Mouse (Mus musculus) olfactory bulb, adult 2 months (tissue): ENCODE measurements around the gene Prss45. TPM values are rescaled to one million over a fixed set of nuclear protein-coding genes. Genes with fewer than 3 reads are reported as not detected.

Experiments used
- H3K27ac ChIP-seq: fragments of 200-500 bp; 2 replicates; pipeline ENCODE4 v1.5.1; 2012; ENCODE audit warnings: low read depth, low read length; ENCODE audit not compliant: insufficient read depth
- H3K4me1 ChIP-seq: fragments of 200-500 bp; 2 replicates; pipeline ENCODE4 v1.6.1; 2012; ENCODE audit warnings: low read length; ENCODE audit not compliant: control insufficient read depth, insufficient read depth
- H3K4me3 ChIP-seq: fragments of 200-500 bp; 2 replicates; pipeline ENCODE4 v1.5.1; 2012; ENCODE audit warnings: mild to moderate bottlenecking, low read depth, low read length, moderate library complexity; ENCODE audit not compliant: insufficient read depth
- CTCF ChIP-seq: fragments of 200-500 bp; IDR thresholded peaks from 2 replicates; pipeline ENCODE4 v1.5.1; 2012; ENCODE audit warnings: low read depth, mild to moderate bottlenecking, low read length, moderate library complexity; ENCODE audit not compliant: insufficient read depth
- POLR2A ChIP-seq: fragments of 200-500 bp; IDR thresholded peaks from 2 replicates; pipeline ENCODE4 v1.6.1; 2012; ENCODE audit warnings: mild to moderate bottlenecking, low read depth, low read length, moderate library complexity; ENCODE audit not compliant: insufficient read depth
- WGBS: fragments of 180-500 bp; shearing (Covaris S2); methylation state at CpG from one replicate; pipeline ENCODE4 v1.1.7; 2018; 5-methylcytosine and 5-hydroxymethylcytosine counted together
- polyA plus RNA-seq: library from polyadenylated mRNA; stranded (reverse); fragments of >200 nt; gene quantifications from 2 replicates; pipeline ENCODE4 v1.2.4, GENCODE M21; 2012; ENCODE audit warnings: low replicate concordance; ENCODE audit not compliant: missing spikeins, insufficient read depth, insufficient read length

Gene Prss45
- polyA plus RNA-seq, 1 experiment, result not detected

DNA sequence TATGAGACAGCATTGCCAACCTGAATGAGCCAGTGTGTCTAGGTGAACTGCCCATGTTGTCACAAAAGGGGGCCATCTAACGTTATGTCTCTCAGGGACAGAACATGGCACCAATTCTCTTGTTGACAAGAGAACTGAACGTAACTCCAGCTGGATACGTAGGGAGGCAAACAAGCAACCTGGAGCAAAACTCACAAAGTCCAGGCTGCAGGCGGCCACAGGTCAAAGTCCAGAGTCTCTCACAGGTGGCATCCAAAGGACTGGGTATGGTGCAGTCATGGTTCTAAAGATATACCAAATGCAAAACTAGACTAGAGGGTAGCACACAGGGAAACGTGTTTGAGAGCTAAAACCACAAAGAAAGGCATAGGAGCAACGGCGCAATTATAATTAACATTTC is 13.0 kb upstream of the Prss45 start:
- WGBS, result 80% methylated on average over 7 of the region's 7 CpGs
- TF ChIP-seq CTCF (no peak), POLR2A (no peak)
- no peak overlapping the region for H3K27ac ChIP-seq
- H3K4me1 ChIP-seq, result no peaks in the 10 kb centered on the region
- no peak overlapping the region for H3K4me3 ChIP-seq

DNA sequence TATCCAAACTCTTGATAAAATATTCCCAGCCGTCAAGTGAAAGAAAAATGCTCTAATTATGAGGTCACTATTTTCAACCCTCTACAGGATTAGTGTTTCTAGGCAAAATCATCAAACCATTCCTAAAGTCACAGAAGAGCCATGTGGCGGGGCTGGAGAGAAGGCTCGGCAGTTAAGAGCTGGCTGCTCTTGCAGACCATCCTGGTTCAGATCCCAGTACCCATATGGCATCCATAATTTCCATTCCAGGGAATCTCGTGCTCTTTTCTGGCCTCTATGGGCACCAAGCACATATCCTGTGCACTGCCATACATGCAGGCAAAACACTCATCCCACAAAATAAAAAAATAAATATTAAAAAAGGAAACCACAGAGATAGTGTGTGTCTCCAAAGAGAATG is 9.0 kb upstream of the Prss45 start:
- TF ChIP-seq POLR2A, result no peak
- TF ChIP-seq CTCF, result no peak
- Histone ChIP-seq H3K4me3 (no peak overlapping the region), H3K4me1 (no peaks in the 10 kb centered on the region), H3K27ac (no peak overlapping the region)
- 78% methylated on average over 4 of the region's 4 CpGs for WGBS

DNA sequence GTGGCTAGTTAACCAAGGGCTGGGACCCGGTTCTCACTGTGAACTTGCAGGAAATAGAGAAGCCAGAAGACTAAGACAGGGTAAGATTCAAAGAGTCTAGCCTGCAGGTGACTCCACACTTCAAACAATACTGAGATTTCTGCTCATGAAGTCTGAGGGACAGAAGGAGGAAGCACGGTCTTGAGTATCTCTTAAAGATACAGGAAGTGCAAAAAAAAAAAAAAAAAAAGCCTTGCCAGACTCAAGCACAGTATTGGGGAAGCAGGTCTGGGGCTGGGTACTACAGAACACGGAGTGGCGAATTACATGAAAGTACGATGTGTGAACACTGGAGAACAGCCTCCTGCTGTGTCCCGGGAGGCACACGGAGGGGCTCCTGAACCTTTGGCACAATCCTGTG is 8.6 kb upstream of the Prss45 start:
- no peak overlapping the region for H3K4me3 ChIP-seq
- TF ChIP-seq POLR2A (no peak), CTCF (no peak)
- H3K4me1 ChIP-seq, result no peaks in the 10 kb centered on the region
- no peak overlapping the region for H3K27ac ChIP-seq
- WGBS, result 55% methylated on average over 7 of the region's 7 CpGs

DNA sequence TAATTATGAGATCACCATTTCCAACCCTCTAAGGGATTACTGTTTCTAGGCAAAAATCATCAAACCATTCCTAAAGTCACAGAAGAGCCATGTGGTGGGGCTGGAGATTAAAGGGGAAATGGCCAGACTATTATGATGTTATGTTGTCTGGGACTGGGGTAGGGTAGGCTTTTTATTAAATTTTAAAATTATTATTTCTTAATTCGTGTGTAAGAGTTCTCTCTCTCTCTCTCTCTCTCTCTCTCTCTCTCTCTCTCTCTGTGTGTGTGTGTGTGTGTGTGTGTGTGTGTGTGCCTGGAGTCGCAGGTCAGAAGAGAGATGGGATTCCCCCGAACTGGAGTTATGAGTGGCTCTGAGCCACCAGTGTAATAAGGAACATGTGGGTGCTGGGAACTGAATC is 8.0 kb upstream of the Prss45 start, which contains the start of gene Prss43:
Gene Prss43 (plus strand): TSS at position 301 of the 400 bp plus-strand sequence.
- TF ChIP-seq POLR2A (no peak), CTCF (no peak)
- Histone ChIP-seq H3K4me3 (no peak within 1 kb of the TSS), H3K27ac (no peak within 1 kb of the TSS), H3K4me1 (no peaks in the 10 kb centered on the region)
- 87% methylated on average over 3 of the region's 3 CpGs for WGBS

DNA sequence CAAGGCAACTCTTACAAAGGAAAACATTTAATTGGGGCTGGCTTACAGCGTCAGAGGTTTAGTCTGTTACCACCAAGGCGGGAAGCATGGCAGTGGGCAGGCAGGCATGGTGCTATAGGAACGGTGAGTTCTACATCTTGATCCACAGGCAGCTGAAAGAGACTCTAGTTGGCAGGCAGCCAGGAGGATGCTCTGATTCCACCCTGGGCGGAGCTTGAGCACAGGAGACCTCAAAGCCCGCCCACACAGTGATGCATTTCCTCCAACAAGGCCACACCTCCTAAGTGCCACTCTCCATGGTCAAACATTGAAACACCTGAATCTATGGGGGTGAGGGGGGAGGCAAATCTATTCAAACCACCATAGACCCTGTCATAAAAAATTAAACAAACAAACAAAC is 1.4 kb upstream of the Prss45 start:
- 79% methylated on average over 5 of the region's 5 CpGs for WGBS
- Histone ChIP-seq H3K4me3 (no peak overlapping the region), H3K4me1 (no peaks in the 10 kb centered on the region), H3K27ac (no peak overlapping the region)
- TF ChIP-seq POLR2A (no peak), CTCF (no peak)

DNA sequence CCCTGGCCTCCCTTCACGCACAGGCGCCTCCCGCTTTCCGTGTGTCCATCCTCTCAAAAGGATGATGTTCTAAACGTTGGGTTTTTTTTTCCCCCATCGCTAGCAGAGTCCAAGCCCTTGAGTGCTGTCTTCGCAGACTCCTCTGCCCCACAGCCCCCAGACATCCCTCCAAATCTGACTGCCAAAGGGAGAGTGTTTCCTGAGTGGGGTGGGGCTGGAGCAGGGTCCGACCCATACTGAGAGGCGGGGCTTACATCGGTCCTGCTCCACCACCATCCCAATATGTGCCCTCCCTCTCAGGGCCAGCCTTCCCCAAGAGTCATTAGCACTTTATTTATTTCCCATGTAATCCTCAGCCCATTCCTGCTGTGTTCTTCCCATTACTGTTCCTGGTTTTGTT is 573 bp downstream of the Prss45 start:
- Histone ChIP-seq H3K4me1 (no peaks in the 10 kb centered on the region), H3K4me3 (no peak overlapping the region), H3K27ac (no peak overlapping the region)
- TF ChIP-seq CTCF, result no peak
- no peak for TF ChIP-seq POLR2A
- 46% methylated on average over 10 of the region's 10 CpGs for WGBS

DNA sequence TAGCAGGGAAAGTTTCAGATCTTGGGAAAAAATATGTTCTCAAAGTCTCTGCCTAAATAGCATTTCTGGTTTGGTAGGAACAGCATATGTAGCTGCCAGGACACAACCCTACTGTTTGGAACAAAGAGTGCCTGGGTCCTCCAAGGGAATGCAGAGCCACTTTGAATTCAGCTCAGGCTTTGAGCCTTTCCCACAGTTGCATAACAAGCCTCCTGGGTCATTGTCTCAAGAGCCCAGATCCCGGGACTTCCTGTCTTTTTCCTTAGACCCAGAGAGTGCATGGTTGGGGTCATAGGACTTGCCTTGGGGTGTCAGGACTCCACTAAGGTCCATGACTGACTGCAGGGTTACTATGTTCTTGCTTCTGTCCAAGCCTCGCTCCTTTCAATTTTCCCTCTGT is 1.7 kb downstream of the Prss45 start:
- H3K27ac ChIP-seq, result no peak overlapping the region; the same call in 1 of the 2 replicates
- H3K4me3 ChIP-seq, result no peak overlapping the region
- no peaks in the 10 kb centered on the region for H3K4me1 ChIP-seq
- TF ChIP-seq CTCF (no peak), POLR2A (no peak)
- 51% methylated on average over 2 of the region's 2 CpGs for WGBS

DNA sequence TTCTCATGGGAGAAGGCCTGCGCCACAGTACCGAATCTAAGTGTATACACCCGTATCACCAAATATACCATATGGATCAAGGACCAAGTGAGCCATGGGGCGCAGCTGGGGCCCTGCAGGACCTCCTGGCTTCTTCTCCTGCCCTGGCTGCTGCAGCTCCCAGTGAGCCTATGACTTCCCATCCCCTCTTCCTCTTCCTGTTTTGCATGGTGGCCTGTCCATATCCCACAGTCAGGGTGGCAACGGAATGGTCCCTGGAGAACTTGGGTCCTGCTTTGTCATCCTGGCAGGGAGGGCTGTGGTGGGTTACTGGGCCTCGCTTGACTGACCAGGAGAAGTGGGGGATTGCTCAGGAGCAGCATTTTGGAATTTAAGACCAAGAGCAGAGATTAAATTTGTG is 6.5 kb downstream of the Prss45 start:
- WGBS, result 88% methylated on average over 6 of the region's 6 CpGs
- Histone ChIP-seq H3K27ac (no peak overlapping the region), H3K4me3 (no peak overlapping the region), H3K4me1 (no peaks in the 10 kb centered on the region)
- TF ChIP-seq CTCF (no peak), POLR2A (no peak)

DNA sequence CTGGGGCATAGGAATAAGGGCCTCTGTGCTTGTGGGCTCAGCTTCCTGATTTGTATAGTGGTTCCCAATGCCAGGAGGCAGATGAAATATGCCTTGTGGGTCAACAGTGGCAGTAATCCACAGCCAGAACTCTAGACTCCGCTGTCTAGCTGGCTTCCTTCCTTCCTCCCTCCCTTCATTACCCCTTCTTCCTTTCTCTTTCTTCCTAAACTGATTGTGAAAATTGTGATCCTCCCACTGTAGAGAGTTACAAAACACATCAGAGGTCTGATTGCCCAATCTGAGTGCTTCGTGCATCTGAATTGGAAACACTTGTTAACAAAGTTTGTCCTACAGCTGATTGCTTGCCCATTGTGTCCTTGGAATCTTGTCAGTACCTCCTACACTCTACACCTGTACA is 7.0 kb downstream of the Prss45 start:
- TF ChIP-seq CTCF (no peak), POLR2A (no peak)
- Histone ChIP-seq H3K4me1 (no peaks in the 10 kb centered on the region), H3K27ac (no peak overlapping the region), H3K4me3 (no peak overlapping the region)
- 60% methylated on average over 2 of the region's 2 CpGs for WGBS

DNA sequence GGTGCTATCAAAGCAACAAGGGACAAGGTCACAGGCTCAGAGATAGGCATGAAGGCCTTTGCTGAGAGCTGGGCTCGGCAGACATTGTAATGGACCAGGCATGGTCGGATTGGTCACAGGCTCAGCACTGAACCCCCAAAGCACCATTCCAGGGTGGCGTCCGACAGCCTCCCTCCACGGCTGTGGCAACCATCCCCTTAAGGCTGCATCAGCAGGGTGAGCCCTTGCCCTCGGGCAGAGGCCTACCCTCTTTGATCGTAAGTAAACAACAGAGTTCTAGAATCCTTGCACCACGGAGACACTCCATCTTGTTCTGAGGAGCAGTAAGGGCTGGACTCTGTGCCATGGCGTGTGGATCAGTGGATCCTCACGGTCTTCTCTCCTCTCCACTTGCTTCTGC is 9.8 kb downstream of the Prss45 start, which contains the start of gene Prss46:
Gene Prss46 (plus strand): TSS at position 301 of the 400 bp plus-strand sequence.
- no peak for TF ChIP-seq CTCF
- TF ChIP-seq POLR2A, result no peak
- H3K4me3 ChIP-seq, result no peak within 1 kb of the TSS
- H3K27ac ChIP-seq, result no peak within 1 kb of the TSS
- 90% methylated on average over 10 of the region's 10 CpGs for WGBS
- no peaks in the 10 kb centered on the region for H3K4me1 ChIP-seq
